Mouse (Mus musculus): ENCODE measurements at regions not wholly inside any gene's neighbourhood (a gene's known extent, or its start where the extent isn't known, plus 50 kb on each side); places are given as distances from the start of the nearest gene placed in this dataset.

GRCm38 (mm10) chr15:87405689-87406088, 138.4 kb upstream of the Fam19a5 start:
- H3K27me3 ChIP-seq (ENCODE audit: control insufficient read depth, insufficient read depth, low read length), result no peaks in the 10 kb centered on the region
- no peak overlapping the region for H3K27ac ChIP-seq (replicated peaks; ENCODE audit: low read depth, low read length)
- H3K9me3 ChIP-seq (ENCODE audit: control insufficient read depth, low read length), result no peaks in the 10 kb centered on the region
- TF ChIP-seq POLR2A (IDR thresholded peaks at IDR 0.05; ENCODE audit: borderline replicate concordance, extremely low read depth, insufficient read depth, insufficient read length), result no peak
- no peaks in the 10 kb centered on the region for H3K36me3 ChIP-seq (ENCODE audit: control insufficient read depth, insufficient read depth, low read length)
- ATAC-seq (ENCODE audit: low FRiP score, low read depth) (no peak), DNase-seq (ENCODE audit: low spot score) (no peak)
- H3K9ac ChIP-seq (ENCODE audit: low read depth, low read length, severe bottlenecking), result no peak overlapping the region
- no peak overlapping the region for H3K4me2 ChIP-seq (replicated peaks; ENCODE audit: low read depth, low read length, severe bottlenecking)
- H3K4me1 ChIP-seq (ENCODE audit: control insufficient read depth, insufficient read depth, low read length), result no peaks in the 10 kb centered on the region
- H3K4me3 ChIP-seq (replicated peaks; ENCODE audit: low read length), result no peak overlapping the region
- WGBS, result 84% methylated on average over 5 of the region's 5 CpGs

- Histone ChIP-seq H3K4me2 (replicated peaks; ENCODE audit: low read depth, low read length, severe bottlenecking) (no peak overlapping the region), H3K36me3 (ENCODE audit: control insufficient read depth, insufficient read depth, low read length) (no peaks in the 10 kb centered on the region), H3K9me3 (ENCODE audit: control insufficient read depth, low read length) (no peaks in the 10 kb centered on the region), H3K27me3 (ENCODE audit: control insufficient read depth, insufficient read depth, low read length) (no peaks in the 10 kb centered on the region), H3K4me3 (replicated peaks; ENCODE audit: low read length) (no peak overlapping the region), H3K9ac (ENCODE audit: low read depth, low read length, severe bottlenecking) (no peak overlapping the region), H3K27ac (replicated peaks; ENCODE audit: low read depth, low read length) (no peak overlapping the region), H3K4me1 (ENCODE audit: control insufficient read depth, insufficient read depth, low read length) (no peaks in the 10 kb centered on the region)
- DNase-seq (ENCODE audit: low spot score), result no peak
- TF ChIP-seq POLR2A (IDR thresholded peaks at IDR 0.05; ENCODE audit: borderline replicate concordance, extremely low read depth, insufficient read depth, insufficient read length), result no peak
- no peak for ATAC-seq (ENCODE audit: low FRiP score, low read depth)
- 58% methylated on average over 12 of the region's 12 CpGs for WGBS
These were observed 132.1 kb upstream of the Fam19a5 start for GRCm38 (mm10) chr15:87411978-87412377.

- no peak for TF ChIP-seq POLR2A (IDR thresholded peaks at IDR 0.05; ENCODE audit: borderline replicate concordance, extremely low read depth, insufficient read depth, insufficient read length)
- no peak overlapping the region for H3K9ac ChIP-seq (ENCODE audit: low read depth, low read length, severe bottlenecking)
- no peak for DNase-seq (ENCODE audit: low spot score)
- WGBS, result 80% methylated on average over 7 of the region's 7 CpGs
- H3K36me3 ChIP-seq (ENCODE audit: control insufficient read depth, insufficient read depth, low read length), result no peaks in the 10 kb centered on the region
- H3K9me3 ChIP-seq (ENCODE audit: control insufficient read depth, low read length), result no peaks in the 10 kb centered on the region
- H3K4me3 ChIP-seq (replicated peaks; ENCODE audit: low read length), result no peak overlapping the region
- H3K4me1 ChIP-seq (ENCODE audit: control insufficient read depth, insufficient read depth, low read length), result no peaks in the 10 kb centered on the region
- ATAC-seq (ENCODE audit: low FRiP score, low read depth), result no peak
- no peak overlapping the region for H3K27ac ChIP-seq (replicated peaks; ENCODE audit: low read depth, low read length)
- H3K27me3 ChIP-seq (ENCODE audit: control insufficient read depth, insufficient read depth, low read length), result no peaks in the 10 kb centered on the region
- H3K4me2 ChIP-seq (replicated peaks; ENCODE audit: low read depth, low read length, severe bottlenecking), result no peak overlapping the region
These were observed 128.1 kb upstream of the Fam19a5 start for GRCm38 (mm10) chr15:87415996-87416395.

- DNase-seq (ENCODE audit: low spot score), result no peak
- Histone ChIP-seq H3K4me1 (ENCODE audit: control insufficient read depth, insufficient read depth, low read length) (no peaks in the 10 kb centered on the region), H3K4me3 (replicated peaks; ENCODE audit: low read length) (no peak overlapping the region), H3K27ac (replicated peaks; ENCODE audit: low read depth, low read length) (no peak overlapping the region), H3K4me2 (replicated peaks; ENCODE audit: low read depth, low read length, severe bottlenecking) (no peak overlapping the region), H3K36me3 (ENCODE audit: control insufficient read depth, insufficient read depth, low read length) (no peaks in the 10 kb centered on the region), H3K9ac (ENCODE audit: low read depth, low read length, severe bottlenecking) (no peak overlapping the region), H3K9me3 (ENCODE audit: control insufficient read depth, low read length) (no peaks in the 10 kb centered on the region), H3K27me3 (ENCODE audit: control insufficient read depth, insufficient read depth, low read length) (no peaks in the 10 kb centered on the region)
- 78% methylated on average over 4 of the region's 4 CpGs for WGBS
- no peak for TF ChIP-seq POLR2A (IDR thresholded peaks at IDR 0.05; ENCODE audit: borderline replicate concordance, extremely low read depth, insufficient read depth, insufficient read length)
- no peak for ATAC-seq (ENCODE audit: low FRiP score, low read depth)
These were observed 122.4 kb upstream of the Fam19a5 start for GRCm38 (mm10) chr15:87421743-87422142.

GRCm38 (mm10) chr15:87433306-87433705, 110.8 kb upstream of the Fam19a5 start:
- Histone ChIP-seq H3K27me3 (ENCODE audit: control insufficient read depth, insufficient read depth, low read length) (no peaks in the 10 kb centered on the region), H3K9ac (ENCODE audit: low read depth, low read length, severe bottlenecking) (no peak overlapping the region), H3K9me3 (ENCODE audit: control insufficient read depth, low read length) (no peaks in the 10 kb centered on the region), H3K4me3 (replicated peaks; ENCODE audit: low read length) (no peak overlapping the region), H3K4me2 (replicated peaks; ENCODE audit: low read depth, low read length, severe bottlenecking) (no peak overlapping the region), H3K36me3 (ENCODE audit: control insufficient read depth, insufficient read depth, low read length) (no peaks in the 10 kb centered on the region), H3K4me1 (ENCODE audit: control insufficient read depth, insufficient read depth, low read length) (no peaks in the 10 kb centered on the region), H3K27ac (replicated peaks; ENCODE audit: low read depth, low read length) (no peak overlapping the region)
- WGBS, result 80% methylated on average over 6 of the region's 6 CpGs
- TF ChIP-seq POLR2A (IDR thresholded peaks at IDR 0.05; ENCODE audit: borderline replicate concordance, extremely low read depth, insufficient read depth, insufficient read length), result no peak
- ATAC-seq (ENCODE audit: low FRiP score, low read depth) (no peak), DNase-seq (ENCODE audit: low spot score) (no peak)

- no peaks in the 10 kb centered on the region for H3K27me3 ChIP-seq (ENCODE audit: control insufficient read depth, insufficient read depth, low read length)
- no peak for ATAC-seq (ENCODE audit: low FRiP score, low read depth)
- no peaks in the 10 kb centered on the region for H3K9me3 ChIP-seq (ENCODE audit: control insufficient read depth, low read length)
- H3K36me3 ChIP-seq (ENCODE audit: control insufficient read depth, insufficient read depth, low read length), result no peaks in the 10 kb centered on the region
- DNase-seq (ENCODE audit: low spot score), result no peak
- H3K9ac ChIP-seq (ENCODE audit: low read depth, low read length, severe bottlenecking), result no peak overlapping the region
- TF ChIP-seq POLR2A (IDR thresholded peaks at IDR 0.05; ENCODE audit: borderline replicate concordance, extremely low read depth, insufficient read depth, insufficient read length), result no peak
- no peaks in the 10 kb centered on the region for H3K4me1 ChIP-seq (ENCODE audit: control insufficient read depth, insufficient read depth, low read length)
- H3K27ac ChIP-seq (replicated peaks; ENCODE audit: low read depth, low read length), result no peak overlapping the region
- no peak overlapping the region for H3K4me3 ChIP-seq (replicated peaks; ENCODE audit: low read length)
- no peak overlapping the region for H3K4me2 ChIP-seq (replicated peaks; ENCODE audit: low read depth, low read length, severe bottlenecking)
- WGBS, result 89% methylated on average over 12 of the region's 12 CpGs
These were observed 110.2 kb upstream of the Fam19a5 start for GRCm38 (mm10) chr15:87433901-87434300.
